Mouse (Mus musculus) macrophage (primary cell): ENCODE data around the gene Clic5. TPM values are rescaled to one million over a fixed set of nuclear protein-coding genes. Genes with fewer than 3 reads are reported as not detected.

Source experiments
- H3K27ac ChIP-seq: fragments of 350-480 bp; formaldehyde crosslinking; 2 replicates; pipeline ENCODE4 v1.9.0; 2021
- H3K36me3 ChIP-seq: fragments of 350-480 bp; formaldehyde crosslinking; 2 replicates; pipeline ENCODE4 v1.9.0; 2021; ENCODE audit errors: inconsistent target
- H3K4me3 ChIP-seq: fragments of 350-480 bp; formaldehyde crosslinking; 2 replicates; pipeline ENCODE4 v1.9.0; 2021; ENCODE audit errors: inconsistent target
- H3K79me2 ChIP-seq: fragments of 350-480 bp; formaldehyde crosslinking; 2 replicates; pipeline ENCODE4 v1.9.0; 2021; ENCODE audit errors: inconsistent target
- WGBS: methylation state at CpG from one replicate; pipeline ENCODE4 v1.1.7; 2026; ENCODE audit warnings: inconsistent platforms; ENCODE audit not compliant: missing documents; 5-methylcytosine and 5-hydroxymethylcytosine counted together
- polyA plus RNA-seq: library from polyadenylated mRNA; stranded (reverse); fragments of 250-400 nt; gene quantifications from 3 replicates; pipeline ENCODE4 v1.2.4, GENCODE M21; 2018; ENCODE audit warnings: inconsistent platforms

Gene Clic5
- polyA plus RNA-seq, 1 experiment from 2014 or later = 0.23 TPM

DNA sequence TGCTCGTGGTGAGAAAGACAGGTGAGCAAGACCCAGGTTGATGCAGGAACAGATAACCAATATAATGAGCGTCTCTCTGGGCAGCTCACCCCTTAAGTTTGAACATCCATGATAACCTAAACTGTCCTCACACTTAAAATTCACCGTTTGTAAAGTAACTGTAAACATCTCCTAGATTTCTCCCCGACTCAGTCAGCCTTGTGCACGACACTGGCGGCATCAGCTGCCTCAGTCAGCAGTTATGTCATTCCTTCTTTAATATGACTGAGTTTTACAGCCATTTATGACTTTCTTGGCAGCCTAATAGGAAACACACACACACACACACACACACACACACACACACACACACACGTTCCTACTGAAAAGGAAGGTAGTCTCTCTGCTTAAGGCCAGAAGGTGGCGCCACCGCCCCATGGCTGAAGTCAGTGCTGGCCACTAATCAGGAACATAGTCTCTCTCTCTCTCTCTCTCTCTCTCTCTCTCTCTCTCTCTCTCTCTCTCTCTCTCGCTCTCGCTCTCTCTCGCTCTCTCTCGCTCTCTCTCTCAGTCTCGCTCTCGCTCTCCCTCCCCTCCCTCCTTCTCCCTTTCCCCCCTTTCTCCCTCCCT lies 73.3 kb downstream of the Clic5 start:
- WGBS = 32% methylated on average over 6 of the region's 15 CpGs
- Histone ChIP-seq H3K79me2 (no peaks in the 10 kb centered on the region), H3K4me3 (no peak overlapping the region), H3K36me3 (no peaks in the 10 kb centered on the region), H3K27ac (no peak overlapping the region)

GRCm38 (mm10) chr17:44270043-44270442 lies 81.7 kb downstream of the Clic5 start:
- no peaks in the 10 kb centered on the region for H3K36me3 ChIP-seq
- 75% methylated on average over 7 of the region's 7 CpGs for WGBS
- no peak overlapping the region for H3K27ac ChIP-seq

DNA sequence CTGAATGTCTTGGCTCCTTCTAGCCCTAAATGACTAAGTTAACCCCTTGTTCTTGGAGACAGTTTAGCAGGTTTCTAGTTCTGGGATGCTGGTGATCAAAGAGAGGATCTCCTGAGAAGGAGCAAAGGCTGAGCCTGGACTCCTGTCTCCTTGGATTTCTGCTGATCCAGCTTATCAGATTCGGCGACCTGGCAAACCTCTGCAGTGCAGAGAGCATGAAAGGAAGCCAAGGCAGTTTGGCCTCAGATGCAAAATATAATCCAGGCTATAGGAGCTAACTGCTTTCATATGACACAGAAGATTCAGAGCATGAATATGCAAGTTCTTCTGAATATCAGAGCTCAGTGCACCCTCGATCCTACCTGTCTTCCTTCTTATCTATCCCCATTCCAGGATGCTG lies 83.0 kb downstream of the Clic5 start:
- Histone ChIP-seq H3K36me3 (no peaks in the 10 kb centered on the region), H3K27ac (no peak overlapping the region), H3K4me3 (no peak overlapping the region), H3K79me2 (no peaks in the 10 kb centered on the region)
- 92% methylated on average over 3 of the region's 3 CpGs for WGBS

More at GRCm38 (mm10) chr17:44270043-44270442, 81.7 kb downstream of the Clic5 start:
- Histone ChIP-seq H3K79me2 (no peaks in the 10 kb centered on the region), H3K4me3 (no peak overlapping the region)

DNA sequence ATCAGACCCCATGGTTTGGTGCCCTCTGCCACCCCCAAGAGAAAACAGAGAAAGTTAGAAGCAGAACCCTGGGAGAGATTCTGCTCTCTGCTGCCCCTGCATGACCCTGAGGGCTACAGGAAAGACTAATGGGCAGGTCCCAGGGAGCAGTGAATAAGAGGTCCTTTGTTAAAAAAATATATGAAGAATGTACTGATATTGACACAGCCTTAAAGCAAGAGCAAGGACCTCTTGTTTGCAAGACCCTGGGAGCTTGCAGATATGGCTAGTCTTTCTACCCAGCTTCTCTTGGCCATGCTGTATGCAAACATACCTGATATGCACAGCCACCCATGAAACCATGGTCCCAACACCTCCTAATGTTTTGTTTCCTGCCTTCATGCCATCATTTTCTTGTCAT lies 86.4 kb downstream of the Clic5 start:
- H3K79me2 ChIP-seq = no peaks in the 10 kb centered on the region
- H3K36me3 ChIP-seq = no peaks in the 10 kb centered on the region
- no peak overlapping the region for H3K27ac ChIP-seq
- H3K4me3 ChIP-seq = no peak overlapping the region

GRCm38 (mm10) chr17:44288320-44288719 lies 99.9 kb downstream of the Clic5 start:
- Histone ChIP-seq H3K4me3 (no peak overlapping the region), H3K36me3 (no peaks in the 10 kb centered on the region), H3K79me2 (no peaks in the 10 kb centered on the region), H3K27ac (no peak overlapping the region)
- 100% methylated on average over 1 of the region's 1 CpGs for WGBS

- Histone ChIP-seq H3K79me2 (no peaks in the 10 kb centered on the region), H3K4me3 (no peak overlapping the region)
- WGBS = 83% methylated on average over 1 of the region's 1 CpGs
These were observed 108.8 kb downstream of the Clic5 start for GRCm38 (mm10) chr17:44297221-44297620.

GRCm38 (mm10) chr17:44300236-44300635 lies 111.9 kb downstream of the Clic5 start:
- no peak overlapping the region for H3K27ac ChIP-seq
- H3K4me3 ChIP-seq = no peak overlapping the region
- no peaks in the 10 kb centered on the region for H3K79me2 ChIP-seq
- no peaks in the 10 kb centered on the region for H3K36me3 ChIP-seq
- 88% methylated on average over 5 of the region's 5 CpGs for WGBS

More at GRCm38 (mm10) chr17:44297221-44297620, 108.8 kb downstream of the Clic5 start:
- H3K36me3 ChIP-seq = no peaks in the 10 kb centered on the region
- no peak overlapping the region for H3K27ac ChIP-seq

GRCm38 (mm10) chr17:44300723-44301122 lies 112.3 kb downstream of the Clic5 start:
- H3K36me3 ChIP-seq = no peaks in the 10 kb centered on the region
- 89% methylated on average over 4 of the region's 4 CpGs for WGBS
- no peaks in the 10 kb centered on the region for H3K79me2 ChIP-seq
- no peak overlapping the region for H3K27ac ChIP-seq
- no peak overlapping the region for H3K4me3 ChIP-seq

DNA sequence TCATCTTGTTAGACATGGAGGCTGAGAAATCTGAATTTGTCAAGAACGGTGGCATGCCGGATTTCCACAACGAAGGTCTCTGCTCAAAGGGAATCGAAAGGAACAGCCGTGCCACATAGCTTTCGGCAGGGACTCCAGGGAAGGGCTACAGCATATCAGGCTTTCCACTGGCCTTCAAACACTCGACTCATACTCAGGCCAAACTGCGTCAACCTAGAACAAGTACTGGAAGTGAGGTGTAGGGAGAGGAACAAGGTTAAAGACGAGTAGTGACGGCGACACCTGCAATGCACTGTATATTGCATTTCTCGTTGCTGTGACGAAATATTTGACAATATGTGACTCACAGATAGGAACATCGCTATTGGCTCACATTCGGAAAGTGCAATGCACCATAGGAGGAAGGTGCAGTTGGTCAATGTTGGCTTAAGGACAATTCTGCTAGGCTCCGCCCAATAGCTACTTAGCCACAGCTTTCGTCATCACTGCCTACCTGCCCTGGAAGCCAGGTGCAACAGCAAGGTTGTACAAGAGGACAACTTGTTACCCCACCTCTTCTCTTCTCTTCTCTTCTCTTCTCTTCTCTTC lies 112.9 kb downstream of the Clic5 start:
- no peak overlapping the region for H3K4me3 ChIP-seq
- WGBS = 85% methylated on average over 17 of the region's 17 CpGs
- H3K36me3 ChIP-seq = no peaks in the 10 kb centered on the region

GRCm38 (mm10) chr17:44304076-44304475 lies 115.7 kb downstream of the Clic5 start:
- Histone ChIP-seq H3K79me2 (no peaks in the 10 kb centered on the region), H3K4me3 (no peak overlapping the region), H3K36me3 (no peaks in the 10 kb centered on the region), H3K27ac (no peak overlapping the region)
- WGBS = 93% methylated on average over 1 of the region's 1 CpGs

More for the DNA sequence above, 112.9 kb downstream of the Clic5 start:
- Histone ChIP-seq H3K27ac (no peak overlapping the region), H3K79me2 (no peaks in the 10 kb centered on the region)

- WGBS = 89% methylated on average over 10 of the region's 10 CpGs
- Histone ChIP-seq H3K27ac (no peak overlapping the region), H3K36me3 (no peaks in the 10 kb centered on the region), H3K4me3 (no peak overlapping the region), H3K79me2 (no peaks in the 10 kb centered on the region)
These were observed 121.7 kb downstream of the Clic5 start for GRCm38 (mm10) chr17:44309914-44310622.

DNA sequence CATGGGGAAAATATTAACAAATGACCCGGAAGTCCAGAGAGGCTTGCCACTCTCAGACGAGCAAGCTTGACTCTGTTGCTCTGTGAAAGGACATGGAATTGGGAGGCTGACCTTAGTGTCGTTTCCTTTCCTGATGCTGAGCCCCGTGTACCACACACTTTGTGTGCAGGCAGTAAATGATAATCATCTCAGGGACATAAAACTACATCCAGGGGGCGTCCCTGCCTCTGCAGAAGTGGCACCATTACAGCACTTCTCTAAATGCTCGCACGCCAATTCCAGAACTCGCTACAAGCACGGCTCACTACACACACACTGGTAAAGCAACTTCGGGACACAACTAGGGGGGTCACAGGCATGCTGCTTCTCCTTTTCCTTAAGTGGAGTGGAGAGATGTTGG lies 136.9 kb downstream of the Clic5 start:
- Histone ChIP-seq H3K27ac (no peak overlapping the region), H3K79me2 (no peaks in the 10 kb centered on the region), H3K36me3 (no peaks in the 10 kb centered on the region), H3K4me3 (no peak overlapping the region)
- WGBS = 75% methylated on average over 10 of the region's 10 CpGs

DNA sequence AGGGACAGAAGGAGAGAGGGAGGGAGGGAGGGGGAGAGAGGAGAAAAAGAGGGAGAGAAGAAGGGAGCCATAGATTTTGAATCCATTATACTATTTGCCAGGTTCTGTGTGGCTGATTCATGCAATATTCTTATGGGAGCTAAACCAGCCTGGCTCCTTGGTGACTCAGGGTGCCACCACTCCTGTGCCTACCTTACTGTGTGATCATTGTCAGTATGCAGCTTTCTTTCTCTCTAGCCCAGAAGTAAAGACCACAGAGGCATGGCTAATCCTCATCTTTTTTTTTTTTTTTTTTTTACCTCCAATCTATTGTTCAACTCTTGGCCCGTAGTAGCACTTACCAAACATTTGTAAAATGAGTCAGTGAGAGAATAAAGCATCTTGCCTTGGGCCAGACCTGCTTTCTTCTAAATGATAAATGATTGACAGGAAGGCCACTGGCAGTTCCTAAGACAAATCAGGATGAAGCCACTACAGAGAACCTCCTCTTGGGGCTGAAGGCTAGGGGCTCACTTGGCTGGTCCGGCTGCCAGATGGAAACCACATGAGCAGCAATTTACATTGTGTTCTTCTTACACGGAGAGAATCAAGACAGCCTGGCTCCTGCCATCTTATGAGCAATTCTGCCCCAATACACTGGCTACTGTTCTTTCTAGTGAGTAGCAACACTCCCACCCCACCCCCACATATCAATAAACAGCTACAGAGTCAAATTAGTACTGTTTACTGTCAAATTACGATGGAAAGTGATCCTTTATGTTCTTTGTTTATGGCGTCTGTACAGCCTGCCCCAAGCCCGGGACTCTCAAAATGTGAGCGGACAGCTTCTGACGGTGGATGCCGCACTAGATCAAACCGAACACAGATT lies 139.1 kb downstream of the Clic5 start:
- Histone ChIP-seq H3K4me3 (no peak overlapping the region), H3K79me2 (no peaks in the 10 kb centered on the region), H3K36me3 (no peaks in the 10 kb centered on the region), H3K27ac (no peak overlapping the region)
- 89% methylated on average over 10 of the region's 10 CpGs for WGBS

- WGBS = 90% methylated on average over 5 of the region's 5 CpGs
- Histone ChIP-seq H3K4me3 (no peak overlapping the region), H3K79me2 (no peaks in the 10 kb centered on the region), H3K27ac (no peak overlapping the region), H3K36me3 (no peaks in the 10 kb centered on the region)
These were observed 139.7 kb downstream of the Clic5 start for GRCm38 (mm10) chr17:44328147-44328482.
